Mouse (Mus musculus) stomach, postnatal 0 days (tissue): ENCODE measurements around the gene Kcnn4.

Experiments used
- CTCF ChIP-seq: IDR thresholded peaks from 2 replicates; pipeline ENCODE4 v1.5.1; 2016; ENCODE audit warnings: antibody characterized with exemption, low read depth, mild to moderate bottlenecking, moderate library complexity
- EP300 ChIP-seq: optimal IDR thresholded peaks from 2 replicates; pipeline ENCODE3; 2016; ENCODE audit warnings: antibody characterized with exemption

DNA sequence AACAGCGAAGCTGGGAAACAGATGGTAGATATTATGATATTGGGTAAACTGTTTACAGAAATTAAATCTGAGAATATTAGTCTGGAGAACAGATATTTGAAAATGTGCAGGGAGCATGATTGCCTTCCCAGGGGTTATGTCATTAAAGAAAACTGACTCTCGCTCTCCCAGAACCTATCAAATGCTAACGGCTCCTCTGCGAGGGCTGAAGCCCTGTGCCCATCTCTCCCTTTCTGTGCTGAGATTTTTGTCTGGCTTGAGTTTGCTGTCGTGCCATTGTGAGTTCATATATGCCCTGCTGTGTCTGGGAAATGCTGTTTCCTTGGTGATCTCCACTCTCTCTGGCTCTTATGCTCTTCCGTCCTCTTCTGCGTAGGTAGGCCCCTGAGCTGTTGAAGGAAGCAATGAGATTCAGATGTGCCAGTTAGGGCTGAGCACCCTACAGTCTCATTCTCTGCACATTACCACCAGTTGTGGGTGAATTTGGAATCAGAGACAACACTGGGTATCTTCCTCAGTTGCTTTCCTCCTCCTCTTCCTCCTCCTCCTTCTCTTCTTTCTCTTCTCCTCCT, 26.3 kb upstream of the Kcnn4 start:
- no peak for TF ChIP-seq CTCF
- TF ChIP-seq EP300 = no peak
